Mouse (Mus musculus): Measurements from ENCODE around the gene Ly6g6c.

The Ly6g6c gene

DNA sequence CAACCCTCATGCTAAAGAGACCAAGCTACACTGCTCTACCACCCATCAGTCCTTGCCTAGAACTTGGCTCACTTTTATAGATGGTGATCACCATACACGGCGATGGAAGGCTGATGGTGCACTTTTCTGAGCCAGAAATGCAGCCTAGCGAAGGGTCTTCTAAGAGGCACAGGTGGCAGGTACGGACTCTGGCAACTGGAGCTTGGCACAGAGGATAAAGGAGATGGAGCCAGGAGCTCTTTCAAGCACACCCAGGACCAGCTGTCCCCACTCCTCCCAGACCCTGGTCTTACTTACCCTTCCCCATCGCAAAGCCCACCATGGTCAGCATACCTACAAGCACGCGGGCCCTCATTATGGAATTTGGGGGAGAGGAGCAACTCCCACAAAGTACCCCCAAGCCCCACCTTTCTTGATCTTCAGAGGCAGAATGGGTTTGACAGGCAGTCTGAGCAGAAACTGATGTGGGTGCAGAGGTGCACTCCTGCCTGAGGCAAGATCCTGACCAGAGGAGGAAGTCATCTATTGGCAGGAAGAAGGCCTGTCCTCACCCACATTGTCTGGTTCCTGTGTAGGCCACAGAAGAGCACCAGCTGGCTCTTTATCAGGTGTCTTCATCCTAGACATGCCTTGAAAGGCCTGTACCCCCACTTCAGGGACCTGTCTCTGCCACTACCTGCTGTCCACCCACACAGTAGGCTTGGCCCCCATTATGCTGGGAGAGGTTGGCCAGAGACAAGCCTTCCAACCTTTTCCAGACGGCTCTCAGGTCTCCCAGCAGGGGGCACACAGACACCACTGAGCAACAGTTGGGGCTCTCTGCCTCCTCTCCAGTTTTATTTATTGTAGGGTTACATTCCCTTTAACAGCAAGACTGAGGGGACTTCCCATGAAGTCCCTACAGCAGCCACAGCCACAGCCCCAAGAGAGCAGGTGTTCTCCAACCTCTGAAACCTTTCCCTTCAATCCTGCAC lies 50.1 kb downstream of the Ly6g6c start, which contains the start of gene Ly6g5b:
Gene Ly6g5b, minus strand, starts transcription at position 383 of the 974 bp plus-strand sequence.
- DNase-seq: peak; percentile 68 to 70

Measured in cerebellum, postnatal 10 days (tissue).